8 mouse cellular contexts compared by ENCODE assay signal in genomic region chrX:37110193-37110880, GRCm38 (mm10). TPM values are rescaled to one million over a fixed set of nuclear protein-coding genes. Genes with fewer than 3 reads are reported as not detected.
DNase-seq lines count a peak whose midpoint lies in the region; ATAC-seq and TF ChIP-seq lines count a peak whose summit lies in the region.

TSS of gene Upf3b (minus strand) at chrX:37110322.

- H3K36me3 ChIP-seq in embryonic facial prominence, embryonic 15.5 days: no peaks in the 10 kb centered on the region
- H3K36me3 ChIP-seq in limb, embryonic 14.5 days (ENCODE audit: control insufficient read depth, insufficient read depth, low read length): no peaks in the 10 kb centered on the region
- H3K36me3 ChIP-seq in midbrain, postnatal 0 days (ENCODE audit: insufficient read depth, low read length): no peaks in the 10 kb centered on the region

- peak within 1 kb of the TSS; percentile 59 for H3K4me2 ChIP-seq in embryonic facial prominence, embryonic 15.5 days (replicated peaks)
- peak within 1 kb of the TSS; percentile 61 for H3K4me2 ChIP-seq in limb, embryonic 14.5 days (replicated peaks; ENCODE audit: low read depth, low read length, severe bottlenecking)
- peak within 1 kb of the TSS; percentile 57 for H3K4me2 ChIP-seq in midbrain, postnatal 0 days (ENCODE audit: low read depth, low read length, poor library complexity, severe bottlenecking)

- no peak for TF ChIP-seq CTCF in bone marrow, adult 2 months (IDR thresholded peaks at IDR 0.05; ENCODE audit: control insufficient read depth, insufficient read depth, low read length)
- TF ChIP-seq CTCF in midbrain, postnatal 0 days (IDR thresholded peaks at IDR 0.05): no peak

- peak; percentile 98 for DNase-seq in 416B (ENCODE audit: low read depth)
- DNase-seq in heart, adult 8-10 months (ENCODE audit: low spot score): peak; percentile 92
- peak; percentile 97 for DNase-seq in kidney, adult 9 months
- peak; percentile 91 for DNase-seq in limb, embryonic 14.5 days (ENCODE audit: low spot score)
- peak; percentile 95 for DNase-seq in midbrain, postnatal 0 days (ENCODE audit: low spot score)
- DNase-seq in spleen, postnatal 14 days (ENCODE audit: low spot score in 2 of 2): peak; percentile 79 to 86

- H3K9me3 ChIP-seq in embryonic facial prominence, embryonic 15.5 days (replicated peaks): no peaks in the 10 kb centered on the region
- H3K9me3 ChIP-seq in limb, embryonic 14.5 days (ENCODE audit: control insufficient read depth, low read length): no peaks in the 10 kb centered on the region
- no peaks in the 10 kb centered on the region for H3K9me3 ChIP-seq in midbrain, postnatal 0 days (ENCODE audit: low read length)

- H3K4me1 ChIP-seq in bone marrow, adult 2 months (ENCODE audit: control insufficient read depth, insufficient read depth, low read length): peaks cover 1% of the 10 kb centered on the region; the same call in 1 of the 2 replicates
- no peaks in the 10 kb centered on the region for H3K4me1 ChIP-seq in embryonic facial prominence, embryonic 15.5 days
- no peaks in the 10 kb centered on the region for H3K4me1 ChIP-seq in limb, embryonic 14.5 days (ENCODE audit: control insufficient read depth, insufficient read depth, low read length)
- no peaks in the 10 kb centered on the region for H3K4me1 ChIP-seq in midbrain, postnatal 0 days (ENCODE audit: insufficient read depth, low read length)

- H3K4me3 ChIP-seq in bone marrow, adult 2 months (replicated peaks; ENCODE audit: control insufficient read depth, low read depth, low read length): peak within 1 kb of the TSS; percentile 88
- peak within 1 kb of the TSS; percentile 61 for H3K4me3 ChIP-seq in embryonic facial prominence, embryonic 15.5 days (replicated peaks)
- peak within 1 kb of the TSS; percentile 52 for H3K4me3 ChIP-seq in limb, embryonic 14.5 days (replicated peaks; ENCODE audit: low read length)
- peak within 1 kb of the TSS; percentile 52 for H3K4me3 ChIP-seq in midbrain, postnatal 0 days (ENCODE audit: low read depth, low read length)

- H3K27me3 ChIP-seq in embryonic facial prominence, embryonic 15.5 days: no peaks in the 10 kb centered on the region
- no peaks in the 10 kb centered on the region for H3K27me3 ChIP-seq in limb, embryonic 14.5 days (ENCODE audit: control insufficient read depth, insufficient read depth, low read length)
- H3K27me3 ChIP-seq in midbrain, postnatal 0 days (ENCODE audit: insufficient read depth, low read length): no peaks in the 10 kb centered on the region

- 12% methylated on average over 30 of the region's 30 CpGs for WGBS in bone marrow, adult 2 months
- WGBS in embryonic facial prominence, embryonic 15.5 days: 17% methylated on average over 30 of the region's 30 CpGs
- WGBS in limb, embryonic 14.5 days: 21% methylated on average over 30 of the region's 30 CpGs
- WGBS in midbrain, postnatal 0 days: 30% methylated on average over 30 of the region's 30 CpGs

- peak; percentile 69; the same call in 1 of the 2 replicates for TF ChIP-seq POLR2A in bone marrow, adult 2 months (IDR thresholded peaks at IDR 0.05; ENCODE audit: borderline replicate concordance, control insufficient read depth, low read depth, low read length)
- TF ChIP-seq POLR2A in limb, embryonic 14.5 days (IDR thresholded peaks at IDR 0.05; ENCODE audit: borderline replicate concordance, extremely low read depth, insufficient read depth, insufficient read length): no peak

- H3K27ac ChIP-seq in bone marrow, adult 2 months (ENCODE audit: control insufficient read depth, insufficient read depth, low read depth, low read length, poor library complexity): peak within 1 kb of the TSS; percentile 97
- peak within 1 kb of the TSS; percentile 77 for H3K27ac ChIP-seq in embryonic facial prominence, embryonic 15.5 days (replicated peaks)
- 0 out of 2 replicates have a peak within 1 kb of the TSS, but pooled peaks have one; percentile 67 for H3K27ac ChIP-seq in limb, embryonic 14.5 days (replicated peaks; ENCODE audit: low read depth, low read length)
- peak within 1 kb of the TSS; percentile 85 for H3K27ac ChIP-seq in midbrain, postnatal 0 days (ENCODE audit: low read depth, low read length)

- peak within 1 kb of the TSS; percentile 33 for H3K9ac ChIP-seq in embryonic facial prominence, embryonic 15.5 days
- H3K9ac ChIP-seq in limb, embryonic 14.5 days (ENCODE audit: low read depth, low read length, severe bottlenecking): peak within 1 kb of the TSS; percentile 56
- peak within 1 kb of the TSS; percentile 61 for H3K9ac ChIP-seq in midbrain, postnatal 0 days (replicated peaks; ENCODE audit: low read length, poor library complexity, severe bottlenecking)

- ATAC-seq in embryonic facial prominence, embryonic 15.5 days (ENCODE audit: insufficient number of reproducible peaks, low FRiP score, low TSS enrichment, low read depth): peak; percentile 97
- ATAC-seq in limb, embryonic 14.5 days (ENCODE audit: low FRiP score, low read depth): peak; percentile 95
- ATAC-seq in midbrain, postnatal 0 days (ENCODE audit: low FRiP score): peak; percentile 98

RNA-seq across cellular contexts. Expression of gene Upf3b, which starts in this region (rescaled TPM):
- polyA plus RNA-seq in bone marrow, adult 2 months (2011; ENCODE audit: insufficient read depth, insufficient read length, low replicate concordance, missing spikeins): 40.7 and 43.2 TPM in 2 replicates
- 16.6 and 17.6 TPM in 2 replicates for polyA plus RNA-seq in embryonic facial prominence, embryonic 15.5 days (2015; fragmentation: Nextera tagmentation; extraction: Ambion mirVana)
- total RNA-seq in heart, adult 8-10 months (2022): 10 to 100 TPM in 1 of 4 experiments, 1 to 10 TPM in 3; 6.6 to 10.5 (median 7.5) TPM
- polyA plus RNA-seq in limb, embryonic 14.5 days (2012; rRNA removed): 17.9 and 27.9 TPM in 2 replicates
- polyA plus RNA-seq in limb, embryonic 14.5 days (2014; fragmentation: Nextera tagmentation; extraction: Ambion mirVana): 13.1 and 16.3 TPM in 2 replicates
- total RNA-seq in midbrain, postnatal 0 days (2014; rRNA removed): 11.0 and 15.1 TPM in 2 replicates
- polyA plus RNA-seq in midbrain, postnatal 0 days (2015; fragmentation: Nextera tagmentation; extraction: Ambion mirVana): 21.6 and 27.2 TPM in 2 replicates

Comparison
In these comparisons a context has a peak if more than half of its experiments do, and no peak if none do; other contexts are left out.
1. Peak in every context shown above with its lines: DNase-seq, ATAC-seq, H3K4me3 ChIP-seq and H3K27ac ChIP-seq.